Mouse (Mus musculus) lung, postnatal 10 days (tissue): Measurements from ENCODE around the gene Tmco4.

Experiments
- DNase-seq: peaks from one replicate; pipeline ENCODE4 v3.0.0; 2021

Tmco4 gene

DNA sequence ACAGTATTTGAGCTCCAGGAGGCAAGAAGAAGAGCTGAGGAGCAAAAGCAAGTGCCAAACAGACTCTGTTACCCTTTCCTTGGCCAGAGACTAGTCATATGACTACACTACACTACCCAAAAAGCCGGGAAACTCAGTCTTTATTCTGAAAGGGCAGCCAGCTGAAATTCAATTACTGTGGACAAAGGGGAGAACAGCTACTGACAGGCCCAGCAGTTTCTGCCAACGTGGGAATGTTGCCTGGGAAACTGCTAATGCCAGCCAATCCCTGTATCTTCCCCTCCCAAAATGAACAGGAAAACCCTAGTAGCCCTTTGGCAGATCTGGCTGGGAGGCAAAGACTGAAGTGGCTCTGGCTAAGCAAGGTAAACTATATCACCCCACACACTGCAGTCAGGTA lies 51.7 kb downstream of the Tmco4 start:
- DNase-seq, result no peak

- no peak for DNase-seq
These were observed 58.0 kb downstream of the Tmco4 start for GRCm38 (mm10) chr4:139030675-139031074.

GRCm38 (mm10) chr4:139032521-139032920 lies 59.8 kb downstream of the Tmco4 start:
- DNase-seq, result no peak

DNA sequence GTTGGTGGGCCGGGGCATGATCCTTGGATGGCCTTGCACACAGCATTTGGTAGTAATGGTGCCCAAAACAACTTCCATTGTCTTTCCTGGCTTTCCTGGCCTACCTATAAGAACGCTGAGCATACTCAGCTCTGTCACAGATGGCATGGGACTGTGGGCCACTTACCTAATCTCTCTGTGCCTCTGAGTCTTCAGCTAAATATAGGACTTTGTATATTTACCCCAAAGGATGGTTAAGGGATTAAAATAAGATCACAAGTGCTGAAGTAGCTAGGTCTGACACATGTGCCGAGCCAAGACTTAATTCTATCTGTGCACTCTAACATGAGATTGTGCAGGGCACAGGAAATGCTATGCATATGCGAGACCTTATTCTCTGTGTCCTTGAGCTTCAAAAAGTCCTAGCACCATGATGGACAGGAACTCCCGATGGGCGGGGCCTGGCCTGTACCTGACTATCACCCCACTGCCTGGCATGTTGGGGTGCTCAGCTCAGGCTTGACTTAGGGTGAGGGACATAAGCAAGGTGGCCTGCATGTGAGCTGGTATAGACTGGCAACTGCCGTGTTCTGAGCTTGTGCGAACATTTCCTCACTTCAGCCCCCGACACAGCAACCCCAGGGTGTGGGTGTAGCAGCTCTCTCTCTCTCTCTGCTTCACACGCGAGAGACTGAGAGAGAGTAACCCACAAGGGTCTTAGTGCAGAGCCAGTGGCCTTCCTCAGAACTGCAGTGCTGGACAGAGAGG lies 60.7 kb downstream of the Tmco4 start:
- no peak for DNase-seq

DNA sequence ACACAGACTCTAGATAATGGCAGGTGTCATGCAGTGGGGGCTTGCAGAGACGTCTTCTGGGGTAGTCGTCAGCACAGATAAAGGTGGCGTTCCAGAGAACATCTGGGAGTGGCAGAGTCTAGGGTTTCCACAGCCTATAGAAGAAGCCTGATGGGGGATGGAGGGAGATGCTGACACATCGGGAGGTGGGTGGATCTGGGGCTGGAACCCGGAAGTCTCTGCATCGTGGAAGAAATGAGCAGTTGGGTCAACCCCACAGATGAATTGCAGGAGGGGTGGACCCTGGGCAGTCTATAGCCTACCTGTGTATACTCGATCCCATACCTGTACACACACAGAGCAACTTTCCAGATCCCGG lies 61.3 kb downstream of the Tmco4 start:
- no peak for DNase-seq

DNA sequence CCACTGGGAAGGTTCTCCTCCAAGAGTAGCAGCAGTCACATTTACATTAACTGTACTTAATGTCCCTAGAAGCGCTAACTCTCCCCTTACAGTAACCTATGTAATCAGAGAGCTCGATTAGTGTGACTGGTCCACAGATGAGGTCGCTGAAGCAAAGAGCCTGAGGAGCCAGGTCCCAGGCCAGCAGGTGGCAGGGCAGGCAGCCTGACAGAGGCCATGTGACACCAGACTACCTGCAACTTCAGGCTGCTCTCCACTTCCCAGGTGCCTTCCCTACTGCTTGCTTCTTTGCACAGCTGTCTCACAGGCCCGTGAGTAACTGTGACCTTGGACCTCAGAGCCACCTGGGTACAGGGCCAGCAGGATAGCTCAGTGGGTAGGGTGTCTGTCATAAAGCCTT lies 61.9 kb downstream of the Tmco4 start:
- DNase-seq, result no peak

- DNase-seq, result no peak
These were observed 62.3 kb downstream of the Tmco4 start for GRCm38 (mm10) chr4:139034942-139035341.

DNA sequence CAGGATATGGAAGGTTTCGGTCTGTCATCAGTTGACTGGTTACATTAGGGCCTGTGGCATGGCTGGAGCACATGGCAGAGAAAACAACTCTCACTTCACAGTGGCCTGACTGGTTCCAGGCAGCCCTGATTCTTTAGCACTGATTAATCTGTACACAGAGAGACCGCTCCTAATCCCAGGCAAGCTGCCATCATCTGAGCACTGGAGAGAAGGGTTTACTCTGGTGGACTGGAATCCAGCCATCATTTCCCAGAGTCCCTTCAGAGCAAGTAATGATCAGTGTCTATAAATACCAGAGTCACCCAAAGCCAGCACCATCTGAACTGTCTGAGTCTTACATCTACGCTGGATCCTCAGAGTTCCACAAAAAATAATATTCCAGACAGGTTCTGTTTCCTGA lies 63.1 kb downstream of the Tmco4 start:
- peak; percentile 17 for DNase-seq

- peak; percentile 57 for DNase-seq
These were observed 65.3 kb downstream of the Tmco4 start for GRCm38 (mm10) chr4:139037795-139038607.

DNA sequence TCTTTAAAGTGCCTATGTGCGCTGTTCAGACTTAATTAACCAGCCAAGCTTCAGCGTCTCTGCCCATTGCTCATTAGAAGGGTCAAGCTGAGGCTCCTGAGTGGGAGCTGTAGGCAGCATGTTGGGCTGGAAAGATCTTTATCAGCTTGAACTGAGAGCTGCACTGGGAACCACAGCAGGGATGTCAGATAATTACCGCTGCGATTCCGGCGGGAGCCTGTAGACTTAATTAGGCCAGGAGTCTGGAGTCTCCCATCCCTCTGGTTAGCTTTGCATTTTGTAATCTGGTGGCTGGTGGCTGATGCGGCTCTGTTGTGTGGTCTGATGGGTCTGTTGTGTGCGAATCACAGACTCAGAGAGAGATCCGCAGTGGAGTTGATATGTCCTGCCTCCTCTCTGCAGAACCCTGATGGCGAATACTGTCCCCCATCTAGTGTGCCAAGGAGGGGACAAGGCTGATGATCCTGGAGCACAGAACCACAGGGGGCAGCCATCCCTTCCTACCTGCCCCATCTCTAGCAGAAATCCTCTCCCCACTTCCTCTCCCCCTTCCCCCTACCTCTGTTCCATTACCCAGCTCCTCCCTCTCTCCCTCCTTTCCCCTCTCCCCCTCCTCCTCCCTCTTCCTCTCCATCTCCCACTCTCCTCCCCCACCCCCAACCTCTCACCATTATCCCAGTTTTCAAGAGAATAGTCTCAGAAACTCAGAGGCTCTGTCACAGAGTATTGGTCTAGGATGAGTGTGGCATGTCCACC lies 67.6 kb downstream of the Tmco4 start:
- no peak for DNase-seq

GRCm38 (mm10) chr4:139042611-139043010 lies 69.9 kb downstream of the Tmco4 start:
- DNase-seq, result no peak

- DNase-seq, result no peak
These were observed 70.9 kb downstream of the Tmco4 start for GRCm38 (mm10) chr4:139043600-139043999.

- no peak for DNase-seq
These were observed 71.9 kb downstream of the Tmco4 start for GRCm38 (mm10) chr4:139044566-139044965.

- DNase-seq, result no peak
These were observed 73.7 kb downstream of the Tmco4 start for GRCm38 (mm10) chr4:139046354-139046753.

DNA sequence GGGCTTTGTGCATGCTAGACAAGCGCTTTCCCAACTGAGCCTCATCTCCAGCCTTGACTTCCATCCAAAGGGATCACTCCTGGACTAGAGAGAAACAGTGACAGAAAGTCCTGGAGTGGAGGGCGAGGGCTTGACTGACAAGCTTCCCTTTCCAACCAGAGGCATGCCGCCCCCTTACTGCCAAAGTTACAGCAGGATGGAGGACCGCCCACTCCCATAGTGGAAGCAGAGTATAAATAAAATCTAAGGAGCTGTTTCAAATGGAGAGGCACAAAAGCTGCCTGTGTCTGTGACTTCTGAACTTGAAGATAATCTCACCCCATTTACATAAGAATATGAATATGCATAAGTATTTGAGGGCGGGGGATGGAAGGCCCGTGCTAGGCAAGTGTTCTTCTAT lies 75.8 kb downstream of the Tmco4 start:
- no peak for DNase-seq

DNA sequence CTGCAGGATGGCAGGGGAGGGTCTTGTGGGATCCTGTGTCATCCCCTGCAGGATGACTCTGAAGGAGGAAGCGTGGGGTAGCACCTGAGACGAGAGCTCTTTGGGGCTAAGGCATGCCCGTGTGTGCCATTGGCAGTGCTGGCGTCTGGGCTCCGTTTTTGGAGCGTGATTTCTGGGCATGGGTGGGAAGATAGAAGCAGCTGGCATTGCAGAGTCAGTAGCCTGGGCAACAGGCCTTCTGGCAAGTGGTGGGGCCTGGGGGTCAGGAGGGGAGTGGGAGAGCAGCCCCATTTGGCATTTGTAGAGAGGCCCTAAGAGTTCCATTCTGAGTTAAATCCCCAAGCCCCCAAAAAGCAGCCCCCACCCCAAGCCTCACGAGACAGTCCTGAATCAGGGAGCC lies 80.1 kb downstream of the Tmco4 start:
- no peak for DNase-seq

- DNase-seq, result no peak
These were observed 80.7 kb downstream of the Tmco4 start for GRCm38 (mm10) chr4:139053391-139053790.

DNA sequence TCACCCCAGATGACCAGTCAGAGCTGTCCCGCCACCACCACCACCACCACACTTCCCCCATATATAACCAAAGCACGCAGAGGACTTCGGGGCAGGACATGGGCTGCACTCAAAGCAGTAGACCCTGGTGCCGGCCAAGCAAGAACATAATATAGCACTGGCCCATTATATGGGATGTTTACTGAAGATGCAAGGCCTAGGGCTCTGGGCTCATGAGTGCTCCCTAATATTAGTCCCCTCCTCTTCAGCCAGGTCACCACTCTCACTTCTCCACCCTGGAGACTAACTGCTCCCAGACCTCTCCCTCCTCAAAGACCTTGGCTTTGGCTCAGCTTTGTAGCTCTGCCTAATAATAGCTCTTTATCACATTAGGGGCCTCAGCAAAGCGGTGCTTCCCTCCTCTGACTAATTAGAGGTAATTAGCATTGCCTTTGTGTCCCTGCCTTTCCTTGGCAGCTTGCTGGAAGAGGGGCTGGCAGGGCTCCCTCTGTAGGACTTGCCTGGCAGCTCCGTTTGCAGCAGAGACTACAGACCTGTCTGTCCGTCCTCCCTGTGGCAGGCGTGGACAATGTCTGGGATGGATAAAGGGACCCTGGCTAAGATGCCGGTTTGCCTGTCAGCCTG lies 81.7 kb downstream of the Tmco4 start:
- no peak for DNase-seq

DNA sequence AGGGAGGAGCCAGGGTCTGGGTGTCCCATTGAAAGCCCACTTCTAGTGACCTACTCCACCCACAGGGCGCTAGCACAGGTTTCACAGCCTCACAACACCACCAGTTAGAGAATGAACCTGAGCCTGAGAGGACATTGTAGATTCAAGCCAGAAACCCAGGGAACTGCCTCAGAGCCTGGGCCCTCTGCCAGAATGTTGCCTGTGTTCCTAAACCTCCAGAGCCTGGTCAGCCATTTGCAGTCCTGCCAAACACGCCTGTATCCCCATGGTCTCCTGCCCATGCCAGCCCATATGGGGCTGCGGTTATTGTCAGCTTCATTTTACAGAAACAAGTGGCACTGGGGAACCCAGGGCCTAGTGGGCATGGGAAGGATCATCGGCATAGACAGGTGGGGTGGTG lies 82.6 kb downstream of the Tmco4 start:
- DNase-seq, result no peak

GRCm38 (mm10) chr4:139055744-139056143 lies 83.1 kb downstream of the Tmco4 start:
- DNase-seq, result no peak

DNA sequence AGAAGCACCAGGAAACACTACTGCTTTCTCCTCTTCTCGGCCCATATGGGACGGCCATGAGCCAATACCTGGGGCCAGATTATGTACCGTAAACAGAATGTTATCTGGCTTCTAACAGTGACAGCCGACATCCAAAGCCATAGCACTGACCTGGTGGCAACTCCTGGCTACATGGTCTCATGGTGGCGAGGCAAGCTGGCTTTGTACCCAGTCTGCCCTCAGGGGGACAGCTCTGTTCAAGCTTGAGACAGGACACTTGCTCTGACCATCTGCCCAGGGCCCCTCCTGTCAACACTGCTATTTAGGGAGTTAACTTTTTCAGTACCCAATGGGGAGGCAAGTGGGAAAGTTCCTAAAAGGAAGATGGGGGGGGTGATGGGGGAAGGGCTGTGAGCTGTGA lies 84.6 kb downstream of the Tmco4 start:
- DNase-seq, result no peak

DNA sequence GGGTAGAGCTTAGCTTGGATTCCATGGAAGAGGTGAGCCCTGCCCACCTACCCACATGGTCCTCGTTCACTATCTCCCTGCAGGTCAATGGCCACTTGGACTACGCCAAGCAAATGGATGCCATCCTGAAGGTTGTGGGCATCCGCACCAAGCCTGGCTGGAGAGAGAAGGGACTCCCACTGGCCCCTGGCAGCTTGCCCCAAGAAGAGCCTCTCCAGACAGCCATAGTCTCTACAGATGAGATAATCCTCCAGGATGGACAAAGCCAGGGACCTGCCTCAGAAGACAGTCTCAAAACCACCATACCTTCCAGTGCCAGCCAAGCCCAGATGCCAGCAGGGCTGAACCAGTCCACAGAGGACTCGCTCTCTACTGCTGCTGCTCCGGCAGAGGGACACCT lies 85.3 kb downstream of the Tmco4 start:
- no peak for DNase-seq

GRCm38 (mm10) chr4:139059569-139059968 lies 86.9 kb downstream of the Tmco4 start:
- DNase-seq, result peak; percentile 71
